Mouse (Mus musculus) forebrain, embryonic 15.5 days (tissue): Measurements from ENCODE around the gene Olfr470. TPM values are rescaled to one million over a fixed set of nuclear protein-coding genes. Genes with fewer than 3 reads are reported as not detected.
"Not testable (repeated sequence)": the region's sequence is repeated elsewhere in the genome, so short reads cannot be mapped to it uniquely, and the experiment has no call there.

Source experiments
- ATAC-seq: fragments of 200-750 bp; cut with Nextera tagmentation; replicated peaks from 2 replicates; pipeline ENCODE4 v1.8.0; 2017; ENCODE audit warnings: mild to moderate bottlenecking, moderate TSS enrichment, moderate library complexity
- H3K27ac ChIP-seq: fragments of 300-500 bp; sonication (generic); replicated peaks from 2 replicates; pipeline ENCODE4 v1.5.1; 2015; ENCODE audit warnings: mild to moderate bottlenecking, inconsistent platforms
- H3K27me3 ChIP-seq: fragments of 300-500 bp; sonication (generic); 2 replicates; pipeline ENCODE4 v1.6.1; 2015; ENCODE audit warnings: inconsistent platforms
- H3K36me3 ChIP-seq: fragments of 300-500 bp; sonication (generic); 2 replicates; pipeline ENCODE4 v1.6.1; 2015; ENCODE audit warnings: mild to moderate bottlenecking, inconsistent platforms
- H3K4me1 ChIP-seq: fragments of 300-500 bp; sonication (generic); 2 replicates; pipeline ENCODE4 v1.6.1; 2015; ENCODE audit warnings: inconsistent platforms
- H3K4me2 ChIP-seq: fragments of 300-500 bp; sonication (generic); replicated peaks from 2 replicates; pipeline ENCODE4 v1.6.1; 2015; ENCODE audit warnings: mild to moderate bottlenecking, inconsistent platforms
- H3K4me3 ChIP-seq: fragments of 300-500 bp; sonication (generic); 2 replicates; pipeline ENCODE4 v1.5.1; 2015; ENCODE audit warnings: mild to moderate bottlenecking, inconsistent platforms
- H3K9ac ChIP-seq: fragments of 300-500 bp; sonication (generic); replicated peaks from 2 replicates; pipeline ENCODE4 v1.6.1; 2015; ENCODE audit warnings: mild to moderate bottlenecking, inconsistent platforms
- H3K9me3 ChIP-seq: fragments of 300-500 bp; sonication (generic); 2 replicates; pipeline ENCODE4 v1.6.1; 2016; ENCODE audit warnings: inconsistent platforms
- WGBS: fragments of 180-500 bp; shearing (Covaris S2); methylation state at CpG from one replicate; pipeline ENCODE4 v1.1.7; 2015; ENCODE audit warnings: mixed read lengths; 5-methylcytosine and 5-hydroxymethylcytosine counted together
- polyA plus RNA-seq: library from polyadenylated mRNA; unstranded; fragments of >200 nt; fragmentation: Nextera tagmentation; extraction: Ambion mirVana; gene quantifications from 2 replicates; pipeline ENCODE4 v1.2.1, GENCODE M21; 2015

The Olfr470 gene
- not detected in 2 replicates for polyA plus RNA-seq

DNA sequence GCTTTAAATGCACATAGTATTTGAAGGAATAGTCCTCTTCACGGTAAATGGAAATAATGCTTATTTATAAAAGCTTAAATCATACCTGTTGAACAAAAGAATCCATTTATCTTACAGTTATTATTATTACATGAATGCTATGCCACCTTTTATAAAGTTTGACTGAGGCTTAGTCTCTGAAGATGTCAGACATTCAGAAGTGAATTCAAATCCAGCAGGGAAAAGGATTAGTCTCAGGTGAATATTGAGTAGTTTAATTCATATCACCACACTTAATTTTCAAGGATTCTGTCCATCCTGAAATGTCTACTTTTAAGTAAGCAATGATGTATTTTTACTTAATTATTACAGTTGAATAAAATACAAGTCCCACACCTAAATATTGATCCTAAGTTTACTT is at the start of gene Olfr470:
Gene Olfr470, minus strand, starts transcription at position 101 of the 400 bp plus-strand sequence.
- not testable (repeated sequence) for H3K27me3 ChIP-seq, H3K9ac ChIP-seq, H3K36me3 ChIP-seq, H3K4me3 ChIP-seq, H3K4me1 ChIP-seq, ATAC-seq, H3K27ac ChIP-seq, H3K4me2 ChIP-seq, H3K9me3 ChIP-seq
- 69% methylated on average over 1 of the region's 1 CpGs for WGBS

DNA sequence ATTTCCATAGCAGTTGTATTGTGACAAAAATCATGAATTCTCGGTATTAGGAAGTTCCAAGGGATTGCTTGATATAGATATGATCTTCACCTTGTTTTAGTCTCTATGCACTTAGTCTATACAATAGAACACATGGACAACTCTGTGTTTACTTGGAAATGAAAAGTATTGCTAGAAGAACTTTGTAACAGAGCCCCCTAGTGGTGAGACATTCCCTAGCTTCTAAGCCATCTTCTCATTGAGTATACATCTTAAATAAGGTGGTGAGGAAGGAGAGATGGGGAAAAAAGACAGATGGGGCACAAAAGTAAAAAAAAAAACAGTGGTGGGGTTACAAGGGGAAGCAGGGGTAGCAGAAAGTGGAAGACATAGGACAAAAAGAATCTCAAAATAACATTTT is 5.6 kb downstream of the Olfr470 start:
- Histone ChIP-seq H3K27me3 (no peaks in the 10 kb centered on the region), H3K9me3 (no peaks in the 10 kb centered on the region), H3K4me3 (no peak overlapping the region), H3K36me3 (no peaks in the 10 kb centered on the region), H3K27ac (no peak overlapping the region), H3K4me2 (no peak overlapping the region), H3K4me1 (no peaks in the 10 kb centered on the region), H3K9ac (no peak overlapping the region)
- 75% methylated on average over 1 of the region's 1 CpGs for WGBS
- ATAC-seq, result no peak

DNA sequence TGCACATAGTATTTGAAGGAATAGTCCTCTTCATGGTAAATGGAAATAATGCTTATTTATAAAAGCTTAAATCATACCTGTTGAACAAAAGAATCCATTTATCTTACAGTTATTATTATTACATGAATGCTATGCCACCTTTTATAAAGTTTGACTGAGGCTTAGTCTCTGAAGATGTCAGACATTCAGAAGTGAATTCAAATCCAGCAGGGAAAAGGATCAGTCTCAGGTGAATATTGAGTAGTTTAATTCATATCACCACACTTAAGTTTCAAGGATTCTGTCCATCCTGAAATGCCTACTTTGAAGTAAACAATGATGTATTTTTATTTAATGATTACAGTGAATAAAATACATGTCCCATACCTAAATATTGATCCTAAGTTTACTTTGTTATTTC is 21.8 kb downstream of the Olfr470 start, which contains the start of gene Olfr469:
Gene Olfr469, minus strand, starts transcription at position 101 of the 400 bp plus-strand sequence.
- H3K9me3 ChIP-seq, H3K36me3 ChIP-seq, H3K27me3 ChIP-seq, H3K4me3 ChIP-seq, H3K4me1 ChIP-seq, H3K27ac ChIP-seq, ATAC-seq, H3K9ac ChIP-seq, H3K4me2 ChIP-seq: not testable (repeated sequence)

DNA sequence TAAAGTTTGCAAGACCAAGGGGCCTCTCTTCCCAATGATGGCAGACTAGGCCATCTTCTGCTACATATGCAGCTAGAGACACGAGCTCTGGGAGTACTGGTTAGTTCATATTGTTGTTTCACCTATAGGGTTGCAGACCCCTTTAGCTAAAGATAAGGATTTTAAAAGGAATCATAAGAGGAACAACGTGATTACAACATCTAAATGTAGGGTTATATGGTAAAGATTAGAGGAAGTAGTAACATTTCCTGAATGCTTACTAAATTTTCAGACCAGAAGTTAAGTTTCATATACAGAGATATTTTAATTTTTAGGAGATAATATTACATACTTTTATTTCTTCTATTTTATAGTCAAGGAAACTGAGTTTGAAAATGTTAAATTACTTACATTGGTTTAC is 23.4 kb downstream of the Olfr470 start:
- H3K27me3 ChIP-seq, H3K4me1 ChIP-seq, H3K4me2 ChIP-seq, H3K27ac ChIP-seq, H3K4me3 ChIP-seq, H3K9ac ChIP-seq, H3K36me3 ChIP-seq, H3K9me3 ChIP-seq, ATAC-seq: not testable (repeated sequence)
- WGBS, result 77% methylated on average over 2 of the region's 2 CpGs

DNA sequence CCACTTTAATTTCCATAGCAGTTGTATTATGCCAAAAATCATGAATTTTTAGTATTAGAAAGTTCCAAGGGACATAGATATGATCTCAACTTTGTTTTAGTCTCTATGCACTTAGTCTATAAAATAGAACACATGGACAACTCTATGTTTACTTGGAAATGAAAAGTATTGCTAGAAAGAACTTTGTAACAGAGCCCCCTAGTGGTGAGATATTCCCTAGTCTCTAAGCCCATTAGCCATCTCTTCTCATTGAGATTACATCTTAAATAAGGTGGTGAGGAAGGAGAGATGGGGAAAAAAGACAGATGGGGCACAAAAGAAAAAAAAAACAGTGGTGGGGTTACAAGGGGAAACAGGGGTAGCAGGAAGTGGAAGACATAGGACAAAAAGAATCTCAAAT is 27.8 kb downstream of the Olfr470 start:
- Histone ChIP-seq H3K9me3 (no peaks in the 10 kb centered on the region), H3K4me2 (no peak overlapping the region), H3K36me3 (no peaks in the 10 kb centered on the region), H3K27me3 (no peaks in the 10 kb centered on the region), H3K27ac (no peak overlapping the region), H3K9ac (no peak overlapping the region), H3K4me1 (no peaks in the 10 kb centered on the region), H3K4me3 (no peak overlapping the region)
- ATAC-seq, result no peak

DNA sequence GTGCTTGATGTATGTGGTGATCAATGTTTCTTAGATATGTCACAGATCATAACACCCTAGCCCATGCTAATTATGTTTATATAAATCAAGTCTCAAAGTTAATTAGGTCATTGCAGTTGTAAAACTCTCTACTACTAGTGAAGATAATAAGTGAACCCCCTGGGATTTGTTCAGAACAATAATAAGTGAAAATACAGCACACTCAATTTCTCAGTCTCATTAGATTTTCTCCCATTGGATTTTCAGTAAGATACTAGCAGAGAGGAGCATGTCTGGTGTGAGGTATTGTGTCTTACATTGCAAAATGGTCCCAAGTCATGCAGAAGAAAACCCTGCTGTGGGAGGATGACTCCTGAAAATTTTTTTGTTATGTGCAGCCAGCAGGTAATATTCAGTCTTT is 35.3 kb downstream of the Olfr470 start, which contains the start of gene Olfr467:
Gene Olfr467, plus strand, starts transcription at position 301 of the 400 bp plus-strand sequence.
- no peaks in the 10 kb centered on the region for H3K4me1 ChIP-seq
- no peak within 1 kb of the TSS for H3K9ac ChIP-seq
- no peaks in the 10 kb centered on the region for H3K36me3 ChIP-seq
- H3K27ac ChIP-seq, result no peak within 1 kb of the TSS
- no peak within 1 kb of the TSS for H3K4me3 ChIP-seq
- no peaks in the 10 kb centered on the region for H3K9me3 ChIP-seq
- no peaks in the 10 kb centered on the region for H3K27me3 ChIP-seq
- H3K4me2 ChIP-seq, result no peak within 1 kb of the TSS
- no peak for ATAC-seq

DNA sequence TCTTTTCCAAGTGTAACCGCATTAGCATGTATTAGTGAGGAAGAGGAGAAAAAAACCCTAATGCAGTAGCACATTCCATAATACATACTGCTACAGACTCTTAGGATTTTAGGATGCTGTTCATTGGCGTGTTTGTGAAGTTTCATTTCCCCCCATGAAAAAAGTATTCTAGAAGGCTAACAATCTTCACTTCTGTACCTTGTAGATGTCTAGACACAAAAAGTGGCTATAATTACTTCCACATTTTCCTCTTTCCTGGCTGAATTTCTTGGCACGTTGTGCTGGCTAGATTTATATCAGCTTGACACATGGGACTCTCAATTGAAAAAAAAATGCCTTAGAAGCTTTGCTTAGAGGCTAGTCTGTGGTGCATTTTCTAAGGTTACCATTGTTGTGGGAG is 45.2 kb downstream of the Olfr470 start:
- Histone ChIP-seq H3K36me3 (no peaks in the 10 kb centered on the region), H3K4me2 (no peak overlapping the region), H3K4me1 (no peaks in the 10 kb centered on the region), H3K27ac (no peak overlapping the region), H3K9ac (no peak overlapping the region), H3K9me3 (no peaks in the 10 kb centered on the region), H3K27me3 (no peaks in the 10 kb centered on the region), H3K4me3 (no peak overlapping the region)
- ATAC-seq, result no peak
- 84% methylated on average over 3 of the region's 3 CpGs for WGBS

DNA sequence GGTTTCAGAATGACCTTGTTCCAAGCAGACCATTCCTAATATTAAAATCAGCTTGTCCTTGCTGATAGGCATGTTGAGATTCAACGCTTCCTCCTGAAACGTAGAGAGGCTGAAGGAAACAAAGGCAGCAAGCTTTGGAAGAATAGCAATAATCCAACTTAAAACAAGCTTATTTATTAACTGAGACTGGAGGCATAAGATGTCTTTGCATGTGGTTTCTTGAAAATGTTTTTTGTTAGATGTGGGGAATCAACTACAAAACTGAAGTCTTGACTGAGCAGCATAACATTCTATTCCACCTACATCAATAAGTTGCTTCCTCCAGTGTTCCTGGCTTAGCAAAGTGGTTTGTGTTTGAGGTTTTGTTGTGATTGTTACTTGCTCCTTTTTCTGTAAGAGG is 46.2 kb downstream of the Olfr470 start, which contains the start of gene Ovch2:
Gene Ovch2, minus strand, starts transcription at position 101 of the 400 bp plus-strand sequence.
- 83% methylated on average over 2 of the region's 2 CpGs for WGBS
- Histone ChIP-seq H3K4me3 (no peak within 1 kb of the TSS), H3K27me3 (no peaks in the 10 kb centered on the region), H3K4me2 (no peak within 1 kb of the TSS), H3K9me3 (no peaks in the 10 kb centered on the region), H3K9ac (no peak within 1 kb of the TSS), H3K36me3 (no peaks in the 10 kb centered on the region), H3K4me1 (no peaks in the 10 kb centered on the region), H3K27ac (no peak within 1 kb of the TSS)
- no peak for ATAC-seq

DNA sequence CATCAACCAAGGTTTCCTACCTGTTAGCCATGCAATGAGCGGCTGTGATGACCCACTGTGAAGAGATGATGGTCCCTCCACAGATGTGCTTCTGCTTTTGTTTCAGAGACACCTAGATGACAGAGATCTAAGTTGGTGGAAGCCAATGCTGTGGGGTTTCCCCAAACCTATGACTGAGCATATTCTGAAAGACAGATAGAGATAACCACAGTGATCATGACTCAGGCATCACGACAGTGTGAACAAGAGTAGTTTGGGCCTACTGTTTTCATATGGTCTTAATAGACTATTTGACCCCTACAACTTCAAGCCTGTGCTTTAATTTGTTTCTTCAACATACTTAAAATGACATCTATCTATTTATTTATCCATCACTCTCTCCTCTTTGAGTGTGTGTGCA is 50.8 kb downstream of the Olfr470 start:
- 93% methylated on average over 2 of the region's 2 CpGs for WGBS
- H3K27ac ChIP-seq, result no peak overlapping the region
- no peaks in the 10 kb centered on the region for H3K27me3 ChIP-seq
- no peaks in the 10 kb centered on the region for H3K9me3 ChIP-seq
- H3K4me1 ChIP-seq, result no peaks in the 10 kb centered on the region
- H3K4me2 ChIP-seq, result no peak overlapping the region
- H3K4me3 ChIP-seq, result no peak overlapping the region
- ATAC-seq, result no peak
- no peaks in the 10 kb centered on the region for H3K36me3 ChIP-seq
- no peak overlapping the region for H3K9ac ChIP-seq

Other genes with a start within 250 kb of the Olfr470 start
- not detected in 2 replicates for gene 5330417H12Rik, start 222.3 kb downstream of the Olfr470 start, polyA plus RNA-seq
- not detected in 2 replicates for gene Cyb5r2, start 89.5 kb downstream of the Olfr470 start, polyA plus RNA-seq
- gene Ovch2, start 46.3 kb downstream of the Olfr470 start, polyA plus RNA-seq, result not detected in 2 replicates
- not detected in 2 replicates for gene Olfr467, start 35.2 kb downstream of the Olfr470 start, polyA plus RNA-seq
- not detected in 2 replicates for gene Olfr469, start 21.9 kb downstream of the Olfr470 start, polyA plus RNA-seq
- gene Olfr472, start 50.4 kb upstream of the Olfr470 start, polyA plus RNA-seq, result not detected in 2 replicates
- gene Olfr473, start 83.0 kb upstream of the Olfr470 start, polyA plus RNA-seq, result not detected in 2 replicates
- not detected in 2 replicates for gene Olfr474, start 107.2 kb upstream of the Olfr470 start, polyA plus RNA-seq
- not detected in 2 replicates for gene Olfr476, start 117.3 kb upstream of the Olfr470 start, polyA plus RNA-seq
- not detected in 2 replicates for gene Olfr477, start 139.2 kb upstream of the Olfr470 start, polyA plus RNA-seq
- not detected in 2 replicates for gene Olfr478, start 186.5 kb upstream of the Olfr470 start, polyA plus RNA-seq
- gene Olfr479, start 203.2 kb upstream of the Olfr470 start, polyA plus RNA-seq, result not detected in 2 replicates
- gene Olfr480, start 219.9 kb upstream of the Olfr470 start, polyA plus RNA-seq, result not detected in 2 replicates
- gene Olfr481, start 232.4 kb upstream of the Olfr470 start, polyA plus RNA-seq, result not detected in 2 replicates